Mouse (Mus musculus): ENCODE results near the gene Pdzd2.

GRCm38 (mm10) chr15:12617651-12618050 is 122.1 kb downstream of the Pdzd2 start:
- no peak for TF ChIP-seq CTCF (IDR thresholded peaks at IDR 0.05; ENCODE audit: control insufficient read depth, insufficient read depth, low read length)
- TF ChIP-seq POLR2A (IDR thresholded peaks at IDR 0.05; ENCODE audit: borderline replicate concordance, control insufficient read depth, low read depth, low read length), result no peak

Measured in bone marrow, adult 2 months (tissue).